Mouse (Mus musculus): ENCODE data around the gene Wnt3a. TPM values are rescaled to one million over a fixed set of nuclear protein-coding genes. Genes with fewer than 3 reads are reported as not detected.
A peak's percentile ranks its signal among the peaks of the same experiment; 100 is the strongest.
"Not testable (repeated sequence)": the region's sequence is repeated elsewhere in the genome, so short reads cannot be mapped to it uniquely, and the experiment has no call there.

Gene Wnt3a
- polyA plus RNA-seq, 1 experiment: 1.1 TPM

GRCm38 (mm10) chr11:59218389-59218998 lies 72.1 kb downstream of the Wnt3a start:
- TF ChIP-seq CTCF (IDR thresholded peaks at IDR 0.05; ENCODE audit: borderline replicate concordance, extremely low read depth, insufficient read depth, insufficient read length) (no peak), POLR2A (IDR thresholded peaks at IDR 0.05; ENCODE audit: borderline replicate concordance, extremely low read depth, insufficient read depth, insufficient read length, poor library complexity, severe bottlenecking) (no peak)
- no peak for DNase-seq (ENCODE audit: low read depth)

GRCm38 (mm10) chr11:59216955-59217354 lies 73.6 kb downstream of the Wnt3a start:
- TF ChIP-seq CTCF (IDR thresholded peaks at IDR 0.05; ENCODE audit: borderline replicate concordance, extremely low read depth, insufficient read depth, insufficient read length): no peak
- no peak for TF ChIP-seq POLR2A (IDR thresholded peaks at IDR 0.05; ENCODE audit: borderline replicate concordance, extremely low read depth, insufficient read depth, insufficient read length, poor library complexity, severe bottlenecking)
- DNase-seq (ENCODE audit: low read depth): peak; percentile 53

- no peak for TF ChIP-seq POLR2A (IDR thresholded peaks at IDR 0.05; ENCODE audit: borderline replicate concordance, extremely low read depth, insufficient read depth, insufficient read length, poor library complexity, severe bottlenecking)
- TF ChIP-seq CTCF (IDR thresholded peaks at IDR 0.05; ENCODE audit: borderline replicate concordance, extremely low read depth, insufficient read depth, insufficient read length): no peak
- DNase-seq (ENCODE audit: low read depth): no peak
These were observed 77.6 kb downstream of the Wnt3a start for GRCm38 (mm10) chr11:59212892-59213494.

GRCm38 (mm10) chr11:59212320-59212719 lies 78.2 kb downstream of the Wnt3a start:
- DNase-seq (ENCODE audit: low read depth): not testable (repeated sequence)

- not testable (repeated sequence) for DNase-seq (ENCODE audit: low read depth)
These were observed 79.0 kb downstream of the Wnt3a start for GRCm38 (mm10) chr11:59211561-59211960.

GRCm38 (mm10) chr11:59210020-59210419 lies 80.5 kb downstream of the Wnt3a start:
- no peak for DNase-seq (ENCODE audit: low read depth)
- no peak for TF ChIP-seq POLR2A (IDR thresholded peaks at IDR 0.05; ENCODE audit: borderline replicate concordance, extremely low read depth, insufficient read depth, insufficient read length, poor library complexity, severe bottlenecking)
- TF ChIP-seq CTCF (IDR thresholded peaks at IDR 0.05; ENCODE audit: borderline replicate concordance, extremely low read depth, insufficient read depth, insufficient read length): no peak

GRCm38 (mm10) chr11:59209580-59209979 lies 81.0 kb downstream of the Wnt3a start:
- no peak for DNase-seq (ENCODE audit: low read depth)
- TF ChIP-seq CTCF (IDR thresholded peaks at IDR 0.05; ENCODE audit: borderline replicate concordance, extremely low read depth, insufficient read depth, insufficient read length) (no peak), POLR2A (IDR thresholded peaks at IDR 0.05; ENCODE audit: borderline replicate concordance, extremely low read depth, insufficient read depth, insufficient read length, poor library complexity, severe bottlenecking) (no peak)

- TF ChIP-seq POLR2A (IDR thresholded peaks at IDR 0.05; ENCODE audit: borderline replicate concordance, extremely low read depth, insufficient read depth, insufficient read length, poor library complexity, severe bottlenecking): no peak
- peak; percentile 64 for TF ChIP-seq CTCF (IDR thresholded peaks at IDR 0.05; ENCODE audit: borderline replicate concordance, extremely low read depth, insufficient read depth, insufficient read length)
- peak; percentile 78 for DNase-seq (ENCODE audit: low read depth)
These were observed 81.5 kb downstream of the Wnt3a start for GRCm38 (mm10) chr11:59209003-59209441.

- TF ChIP-seq POLR2A (IDR thresholded peaks at IDR 0.05; ENCODE audit: borderline replicate concordance, extremely low read depth, insufficient read depth, insufficient read length, poor library complexity, severe bottlenecking): peak; percentile 67; the same call in 1 of the 2 replicates
- TF ChIP-seq CTCF (IDR thresholded peaks at IDR 0.05; ENCODE audit: borderline replicate concordance, extremely low read depth, insufficient read depth, insufficient read length): no peak
- peak; percentile 99 for DNase-seq (ENCODE audit: low read depth)
These were observed 82.3 kb downstream of the Wnt3a start, which contains the start of gene 2310033P09Rik for GRCm38 (mm10) chr11:59208153-59208831. 2310033P09Rik (plus strand) TSS chr11:59208321.

- TF ChIP-seq POLR2A (IDR thresholded peaks at IDR 0.05; ENCODE audit: borderline replicate concordance, extremely low read depth, insufficient read depth, insufficient read length, poor library complexity, severe bottlenecking) (peak; percentile 35; the same call in 1 of the 2 replicates), CTCF (IDR thresholded peaks at IDR 0.05; ENCODE audit: borderline replicate concordance, extremely low read depth, insufficient read depth, insufficient read length) (no peak)
- peak; percentile 98 for DNase-seq (ENCODE audit: low read depth)
These were observed 88.2 kb downstream of the Wnt3a start, which contains the start of gene Mrpl55 for GRCm38 (mm10) chr11:59202081-59202995. Mrpl55 (plus strand) TSS chr11:59202486.

Measured in brain, embryonic 14.5 days (tissue).